Mouse (Mus musculus): ENCODE measurements at regions not wholly inside any gene's neighbourhood (a gene's known extent, or its start where the extent isn't known, plus 50 kb on each side); places are given as distances from the start of the nearest gene placed in this dataset.

- TF ChIP-seq CTCF (IDR thresholded peaks at IDR 0.05; ENCODE audit: low read depth, low read length) (no peak), POLR2A (IDR thresholded peaks at IDR 0.05; ENCODE audit: extremely low read depth, insufficient read depth, low read length) (no peak)
Measured at GRCm38 (mm10) chr2:38439973-38440372, 71.5 kb upstream of the Nek6 start.
